Comparison of ENCODE assay signal across 23 mouse cellular contexts in genomic region chr7:35349022-35349421, GRCm38 (mm10). TPM values are rescaled to one million over a fixed set of nuclear protein-coding genes. Genes with fewer than 3 reads are reported as not detected.
DNase-seq lines count a peak whose midpoint lies in the region; ATAC-seq and TF ChIP-seq lines count a peak whose summit lies in the region.
"Had no signal": no experiment of that assay in that cellular context is flagged by ENCODE, and none has a peak within 500 bp of the region (broad histone marks: within the 10 kb centered on the region; RNA-seq: fewer than 3 reads in every experiment).

No protein-coding gene starts in this region.

- ATAC-seq in liver, postnatal 0 days, result no peak
- no peak for ATAC-seq in intestine, postnatal 0 days
- ATAC-seq in CD4-positive, CD25-positive, alpha-beta regulatory T cell, adult 4 months, result no peak
- no peak for ATAC-seq in hindbrain, embryonic 12.5 days (ENCODE audit: low FRiP score)
- ATAC-seq: forebrain, embryonic 14.5 days; hindbrain, postnatal 0 days had no signal

- H3K9me3 ChIP-seq in liver, postnatal 0 days (ENCODE audit: low read length), result no peaks in the 10 kb centered on the region
- no peaks in the 10 kb centered on the region for H3K9me3 ChIP-seq in intestine, postnatal 0 days (ENCODE audit: control insufficient read depth)
- H3K9me3 ChIP-seq in hindbrain, embryonic 12.5 days (replicated peaks), result no peaks in the 10 kb centered on the region
- H3K9me3 ChIP-seq: G1E; heart, embryonic 15.5 days; limb, embryonic 15.5 days; lung, embryonic 15.5 days; midbrain, embryonic 10.5 days had no signal

- H3K9ac ChIP-seq in liver, postnatal 0 days (replicated peaks), result no peak overlapping the region
- no peak overlapping the region for H3K9ac ChIP-seq in intestine, postnatal 0 days (ENCODE audit: low read depth, low read length)
- no peak overlapping the region for H3K9ac ChIP-seq in hindbrain, embryonic 12.5 days
- H3K9ac ChIP-seq: heart, embryonic 15.5 days; limb, embryonic 15.5 days; lung, embryonic 15.5 days had no signal

- no peak overlapping the region for H3K4me2 ChIP-seq in liver, postnatal 0 days (ENCODE audit: low read depth, low read length)
- H3K4me2 ChIP-seq in intestine, postnatal 0 days (replicated peaks; ENCODE audit: low read depth), result peak overlapping the region; percentile 30; the same call in 1 of the 2 replicates
- H3K4me2 ChIP-seq in hindbrain, embryonic 12.5 days (replicated peaks), result no peak overlapping the region
- H3K4me2 ChIP-seq: heart, embryonic 15.5 days; limb, embryonic 15.5 days; lung, embryonic 15.5 days had no signal

- H3K4me1 ChIP-seq in liver, postnatal 0 days (ENCODE audit: insufficient read depth), result peaks cover 14% of the 10 kb centered on the region
- H3K4me1 ChIP-seq in intestine, postnatal 0 days (replicated peaks; ENCODE audit: control insufficient read depth, insufficient read depth, low read length), result peaks cover 8% of the 10 kb centered on the region; the same call in 1 of the 2 replicates
- no peaks in the 10 kb centered on the region for H3K4me1 ChIP-seq in hindbrain, embryonic 12.5 days
- H3K4me1 ChIP-seq: heart, embryonic 15.5 days; limb, embryonic 15.5 days; lung, embryonic 15.5 days; midbrain, embryonic 10.5 days had no signal

- TF ChIP-seq CTCF in liver, postnatal 0 days (IDR thresholded peaks at IDR 0.05; ENCODE audit: low read depth), result no peak
- no peak for TF ChIP-seq CTCF in intestine, postnatal 0 days (IDR thresholded peaks at IDR 0.05; ENCODE audit: low read depth)

- peak overlapping the region; percentile 86 for H3K27ac ChIP-seq in liver, postnatal 0 days (ENCODE audit: low read depth)
- H3K27ac ChIP-seq in intestine, postnatal 0 days (ENCODE audit: low read depth, low read length), result peak overlapping the region; percentile 66
- H3K27ac ChIP-seq in hindbrain, embryonic 12.5 days, result no peak overlapping the region
- H3K27ac ChIP-seq: heart, embryonic 15.5 days; hindbrain, postnatal 0 days; limb, embryonic 15.5 days; lung, embryonic 15.5 days; macrophage; midbrain, embryonic 10.5 days had no signal

- no peak for TF ChIP-seq EP300 in liver, postnatal 0 days (IDR thresholded peaks at IDR 0.05; ENCODE audit: low read depth)

- H3K4me3 ChIP-seq in liver, postnatal 0 days (ENCODE audit: low read depth, low read length), result no peak overlapping the region
- no peak overlapping the region for H3K4me3 ChIP-seq in intestine, postnatal 0 days (ENCODE audit: low read depth, low read length)
- no peak overlapping the region for H3K4me3 ChIP-seq in hindbrain, embryonic 12.5 days
- H3K4me3 ChIP-seq: heart, embryonic 15.5 days; limb, embryonic 15.5 days; lung, embryonic 15.5 days; midbrain, embryonic 10.5 days had no signal

- no peak for DNase-seq in liver, postnatal 0 days
- DNase-seq in liver, result no peak
- peak; percentile 24 for DNase-seq in adrenal gland, postnatal 10 days
- no peak for DNase-seq in cerebellum, adult 11 months
- no peak for DNase-seq in right cerebral cortex, postnatal 10 days (ENCODE audit: low spot score in 2 of 2)
- DNase-seq: cerebellum, adult 9-11 months; gastrocnemius, postnatal 36 days; kidney, adult 9 months; kidney, postnatal 25 days; retina, postnatal 1 day; thymus, adult 2 months had no signal

- H3K27me3 ChIP-seq in liver, postnatal 0 days (ENCODE audit: insufficient read depth, low read length), result no peaks in the 10 kb centered on the region
- H3K27me3 ChIP-seq in intestine, postnatal 0 days (replicated peaks; ENCODE audit: control insufficient read depth, insufficient read depth, low read length), result no peaks in the 10 kb centered on the region
- no peaks in the 10 kb centered on the region for H3K27me3 ChIP-seq in hindbrain, embryonic 12.5 days
- H3K27me3 ChIP-seq: heart, embryonic 15.5 days; limb, embryonic 15.5 days; lung, embryonic 15.5 days had no signal

- H3K36me3 ChIP-seq in liver, postnatal 0 days (replicated peaks; ENCODE audit: insufficient read depth, low read length), result no peaks in the 10 kb centered on the region
- H3K36me3 ChIP-seq in intestine, postnatal 0 days (ENCODE audit: control insufficient read depth, insufficient read depth), result peaks cover 16% of the 10 kb centered on the region; the same call in 1 of the 2 replicates
- no peaks in the 10 kb centered on the region for H3K36me3 ChIP-seq in hindbrain, embryonic 12.5 days
- H3K36me3 ChIP-seq: G1E; heart, embryonic 15.5 days; limb, embryonic 15.5 days; lung, embryonic 15.5 days; midbrain, embryonic 10.5 days had no signal

- 66% methylated on average over 4 of the region's 4 CpGs for WGBS in liver, postnatal 0 days (ENCODE audit: insufficient replicate concordance)
- WGBS in intestine, postnatal 0 days, result 60% methylated on average over 4 of the region's 4 CpGs
- WGBS in hindbrain, embryonic 12.5 days, result 90% methylated on average over 4 of the region's 4 CpGs

RNA-seq across cellular contexts. Expression of gene Rhpn2, which starts 15.1 kb away (rescaled TPM):
- polyA plus RNA-seq in liver, postnatal 0 days (2015; fragmentation: Nextera tagmentation; extraction: Ambion mirVana), result 8.1 TPM in 2 replicates
- total RNA-seq in adrenal gland, postnatal 10 days (2021), result 1 to 10 TPM; 4.2 to 4.5 TPM
- 63.3 and 75.0 TPM in 2 replicates for polyA plus RNA-seq in intestine, postnatal 0 days (2015; fragmentation: Nextera tagmentation; extraction: Ambion mirVana)
- polyA plus RNA-seq in CD4-positive, CD25-positive, alpha-beta regulatory T cell, adult 4 months (2017; shearing (Covaris generic)), result under 1 TPM; 0.28 to 0.39 TPM
- polyA plus RNA-seq in hindbrain, embryonic 12.5 days (2016; fragmentation: Nextera tagmentation; extraction: Ambion mirVana), result 3.8 and 4.0 TPM in 2 replicates
- total RNA-seq: hematopoietic stem cell, adult 5-6 weeks had no signal
- polyA plus RNA-seq: macrophage had no signal

RNA-seq across cellular contexts. Expression of gene Gpatch1, which starts 30.8 kb away (rescaled TPM):
- 4.9 and 5.6 TPM in 2 replicates for polyA plus RNA-seq in liver, postnatal 0 days (2015; fragmentation: Nextera tagmentation; extraction: Ambion mirVana)
- total RNA-seq in adrenal gland, postnatal 10 days (2021), result 10 to 100 TPM; 11.7 to 17.2 TPM
- 8.6 and 9.1 TPM in 2 replicates for polyA plus RNA-seq in intestine, postnatal 0 days (2015; fragmentation: Nextera tagmentation; extraction: Ambion mirVana)
- 10 to 100 TPM; 22.4 to 28.6 TPM for polyA plus RNA-seq in CD4-positive, CD25-positive, alpha-beta regulatory T cell, adult 4 months (2017; shearing (Covaris generic))
- 21.3 and 22.5 TPM in 2 replicates for polyA plus RNA-seq in hindbrain, embryonic 12.5 days (2016; fragmentation: Nextera tagmentation; extraction: Ambion mirVana)

RNA-seq across cellular contexts. Expression of gene Faap24, which starts 47.6 kb away (rescaled TPM):
- polyA plus RNA-seq in liver, postnatal 0 days (2015; fragmentation: Nextera tagmentation; extraction: Ambion mirVana), result 9.3 and 11.4 TPM in 2 replicates
- 1 to 10 TPM; 5.1 to 6.9 TPM for total RNA-seq in adrenal gland, postnatal 10 days (2021)
- 9.3 and 10.3 TPM in 2 replicates for polyA plus RNA-seq in intestine, postnatal 0 days (2015; fragmentation: Nextera tagmentation; extraction: Ambion mirVana)
- 10 to 100 TPM; 34.0 to 40.4 TPM for polyA plus RNA-seq in CD4-positive, CD25-positive, alpha-beta regulatory T cell, adult 4 months (2017; shearing (Covaris generic))
- polyA plus RNA-seq in hindbrain, embryonic 12.5 days (2016; fragmentation: Nextera tagmentation; extraction: Ambion mirVana), result 21.1 and 24.4 TPM in 2 replicates

RNA-seq across cellular contexts. Expression of gene Cep89, which starts 47.8 kb away (rescaled TPM):
- polyA plus RNA-seq in liver, postnatal 0 days (2015; fragmentation: Nextera tagmentation; extraction: Ambion mirVana), result 9.1 and 10.3 TPM in 2 replicates
- 10 to 100 TPM; 18.2 to 26.4 TPM for total RNA-seq in adrenal gland, postnatal 10 days (2021)
- polyA plus RNA-seq in intestine, postnatal 0 days (2015; fragmentation: Nextera tagmentation; extraction: Ambion mirVana), result 9.7 and 10.1 TPM in 2 replicates
- 10 to 100 TPM; 14.2 to 23.5 TPM for polyA plus RNA-seq in CD4-positive, CD25-positive, alpha-beta regulatory T cell, adult 4 months (2017; shearing (Covaris generic))
- 38.9 and 41.0 TPM in 2 replicates for polyA plus RNA-seq in hindbrain, embryonic 12.5 days (2016; fragmentation: Nextera tagmentation; extraction: Ambion mirVana)
